Mouse (Mus musculus): Measurements from ENCODE around the gene Ndufb8.

Ndufb8 gene

DNA sequence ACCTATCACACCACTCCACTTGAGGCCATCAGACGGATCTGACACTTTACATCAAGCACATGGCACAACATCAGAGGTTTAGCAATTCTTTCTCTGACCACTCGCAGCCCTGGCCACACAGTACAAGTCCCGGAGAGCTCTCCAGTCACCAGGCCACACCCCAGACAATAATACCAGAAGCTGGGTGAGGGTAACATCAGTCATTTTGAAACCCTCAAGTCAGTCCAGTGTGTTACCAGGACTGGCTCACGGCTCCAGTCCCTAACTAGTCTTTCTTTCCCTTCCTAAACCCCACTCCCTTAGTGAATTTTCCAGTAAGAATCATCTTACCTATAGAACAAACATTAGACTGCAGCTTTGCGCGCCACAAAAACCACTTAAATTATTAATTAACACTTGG, 25.2 kb downstream of the Ndufb8 start:
- no peak for DNase-seq

DNA sequence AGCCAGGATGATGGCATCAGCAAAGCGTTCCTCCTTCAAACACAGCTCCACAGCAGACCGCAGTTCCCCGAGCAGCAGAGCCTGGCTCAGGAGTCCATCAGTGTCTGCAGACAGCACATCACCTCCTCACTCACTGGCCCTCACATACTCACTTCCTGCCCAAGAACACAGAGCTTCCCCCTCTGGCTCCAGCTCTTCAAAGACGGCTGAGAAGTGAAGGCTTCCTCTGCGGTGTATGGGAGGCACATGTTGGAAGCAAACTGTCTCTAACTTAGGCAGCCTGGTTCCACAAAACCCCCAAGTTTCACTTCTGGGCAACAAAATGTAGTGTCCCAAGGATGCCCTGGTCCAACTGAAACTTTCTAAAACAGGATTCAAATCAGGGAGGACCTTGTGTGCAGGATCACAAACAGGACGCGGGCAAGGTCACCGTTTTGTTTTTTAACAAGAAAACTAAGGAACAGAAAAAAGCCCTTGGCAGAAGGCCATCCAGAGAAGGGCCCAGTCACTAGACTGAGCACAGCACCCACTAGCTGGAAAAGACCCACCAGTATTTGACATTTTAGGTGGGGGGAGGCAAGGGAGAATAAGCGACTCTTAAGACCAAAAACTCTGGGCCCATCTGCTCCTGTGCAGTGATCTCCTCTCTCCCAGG, 29.6 kb downstream of the Ndufb8 start:
- DNase-seq: no peak

- no peak for DNase-seq
These were observed 36.1 kb downstream of the Ndufb8 start for GRCm38 (mm10) chr19:44519152-44519551.

GRCm38 (mm10) chr19:44517996-44518768, 37.1 kb downstream of the Ndufb8 start:
- DNase-seq: no peak

DNA sequence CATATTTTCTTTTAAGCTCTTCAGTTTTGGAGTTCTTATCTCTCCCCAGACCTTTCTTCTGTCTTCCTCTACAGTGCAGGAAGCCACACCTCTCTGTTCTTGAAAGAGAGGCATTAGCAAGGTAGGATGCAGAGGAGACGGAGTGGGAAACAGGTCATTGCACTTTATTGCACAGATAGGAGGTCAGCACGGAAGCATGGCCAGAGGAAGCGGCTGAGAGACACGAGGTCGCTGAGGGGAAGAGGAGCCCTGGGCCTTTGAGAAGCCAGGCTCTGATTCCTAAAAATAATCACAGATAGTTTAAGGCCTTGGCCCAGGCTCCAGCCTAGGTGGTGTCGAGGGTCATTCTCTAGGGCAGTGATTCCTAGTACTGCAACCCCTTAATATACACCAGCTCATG, 39.5 kb downstream of the Ndufb8 start:
- DNase-seq: no peak

- no peak for DNase-seq
These were observed 40.5 kb downstream of the Ndufb8 start for GRCm38 (mm10) chr19:44514521-44515451.

DNA sequence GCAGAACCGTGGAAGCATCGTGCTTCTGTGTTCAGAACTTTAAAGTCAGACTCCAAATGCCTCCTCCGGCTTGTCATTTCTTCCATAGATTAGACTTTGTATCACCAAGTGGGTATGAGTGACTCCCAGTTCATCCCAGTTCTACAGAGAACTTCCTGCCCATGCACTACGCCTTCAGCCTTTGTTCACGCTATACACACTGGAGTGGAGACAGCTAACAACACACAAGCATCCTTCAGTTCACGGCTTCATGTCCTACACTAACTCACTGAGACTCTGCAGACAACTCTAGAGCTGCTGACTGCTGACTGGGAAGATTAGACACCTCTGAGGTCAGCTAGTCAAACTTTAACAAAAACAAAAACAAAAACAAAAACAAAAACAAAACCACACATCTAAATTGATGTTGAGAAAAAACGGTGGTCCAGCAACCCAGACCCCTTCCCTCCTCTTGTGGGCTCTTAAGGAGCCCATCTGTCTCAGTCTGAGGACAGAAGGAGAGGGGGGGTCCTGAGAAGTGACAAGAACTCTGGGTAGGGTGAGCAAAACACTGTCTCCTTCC, 41.2 kb downstream of the Ndufb8 start:
- DNase-seq: no peak

DNA sequence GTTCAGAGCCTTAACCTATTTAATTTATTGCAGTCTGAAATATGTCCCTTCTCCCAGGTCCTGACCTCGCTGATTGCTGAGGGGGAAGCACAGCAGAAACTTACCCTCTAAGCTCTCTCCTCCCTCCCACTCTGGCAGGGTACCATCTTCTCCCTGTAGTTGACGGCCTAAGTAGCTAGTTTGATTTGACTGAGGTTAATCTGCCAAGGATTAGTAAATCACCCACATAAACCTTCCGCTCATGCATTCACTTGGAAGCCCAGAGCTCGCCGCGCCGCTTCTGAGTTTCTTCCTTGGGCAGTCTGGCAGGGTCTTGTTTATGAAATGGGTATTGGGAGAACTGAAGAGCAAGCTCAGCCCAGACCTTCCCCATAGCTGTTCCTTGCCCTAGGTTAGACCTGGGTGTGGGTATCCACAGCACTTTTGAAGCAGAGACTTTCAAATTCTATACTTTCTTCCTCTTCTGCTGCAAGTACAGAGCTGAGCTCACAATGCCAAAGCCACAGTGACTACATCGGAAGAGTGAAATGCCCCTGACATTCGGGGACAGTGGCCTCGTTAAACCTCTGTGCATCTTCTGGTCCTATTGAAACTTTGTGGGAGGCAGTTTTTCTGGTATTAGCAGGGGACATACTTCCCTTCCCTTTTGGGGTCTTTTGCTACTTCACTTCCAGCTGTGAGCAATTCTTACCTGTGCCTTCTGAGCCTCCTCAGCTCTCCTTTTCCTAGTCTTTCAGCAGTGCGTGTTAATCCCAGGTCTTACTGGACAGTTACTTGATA, 42.0 kb downstream of the Ndufb8 start:
- no peak for DNase-seq

DNA sequence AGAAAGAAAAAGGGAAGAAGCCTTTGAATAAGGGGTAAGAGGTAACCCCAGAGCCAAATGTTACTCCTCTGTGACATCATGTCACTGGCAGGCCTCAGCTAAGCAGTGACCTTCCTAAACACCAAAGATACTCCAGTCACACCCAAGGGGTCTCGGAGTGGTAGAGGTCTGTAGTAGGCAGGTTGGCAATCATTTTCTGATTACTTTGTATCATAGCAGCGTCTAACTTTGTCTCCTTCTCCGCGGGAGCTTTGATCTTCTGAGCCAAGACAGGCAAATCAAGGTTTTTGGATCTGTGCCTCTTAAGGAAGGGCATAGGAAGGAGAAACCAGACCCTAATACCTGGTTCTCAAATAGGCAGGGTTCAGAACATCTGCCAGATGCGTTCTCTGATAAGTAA, 42.6 kb downstream of the Ndufb8 start:
- DNase-seq: no peak

DNA sequence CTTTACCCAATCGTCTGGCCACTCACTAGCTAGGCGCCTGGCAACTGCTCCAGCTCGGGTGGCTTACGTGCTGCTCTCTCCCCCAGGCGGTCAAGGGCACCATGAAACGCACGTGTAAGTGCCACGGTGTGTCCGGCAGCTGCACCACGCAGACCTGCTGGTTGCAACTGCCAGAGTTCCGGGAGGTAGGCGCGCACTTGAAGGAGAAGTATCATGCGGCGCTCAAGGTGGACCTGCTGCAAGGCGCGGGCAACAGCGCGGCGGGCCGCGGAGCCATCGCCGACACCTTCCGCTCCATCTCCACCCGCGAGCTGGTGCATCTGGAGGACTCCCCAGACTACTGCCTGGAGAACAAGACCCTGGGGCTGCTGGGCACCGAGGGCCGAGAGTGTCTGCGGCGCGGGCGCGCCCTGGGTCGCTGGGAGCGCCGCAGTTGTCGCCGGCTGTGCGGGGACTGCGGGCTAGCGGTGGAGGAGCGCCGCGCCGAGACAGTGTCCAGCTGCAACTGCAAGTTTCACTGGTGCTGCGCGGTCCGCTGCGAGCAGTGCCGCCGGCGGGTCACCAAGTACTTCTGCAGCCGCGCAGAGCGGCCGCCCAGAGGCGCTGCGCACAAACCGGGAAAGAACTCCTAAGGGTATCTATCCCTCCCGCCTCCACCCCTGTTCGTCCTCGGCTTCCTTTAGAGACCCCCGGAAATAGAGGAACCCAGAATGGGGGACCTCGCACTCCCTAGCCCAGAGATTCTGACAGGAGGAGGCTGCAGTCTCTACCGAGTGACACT, 43.6 kb downstream of the Ndufb8 start:
- DNase-seq: no peak

DNA sequence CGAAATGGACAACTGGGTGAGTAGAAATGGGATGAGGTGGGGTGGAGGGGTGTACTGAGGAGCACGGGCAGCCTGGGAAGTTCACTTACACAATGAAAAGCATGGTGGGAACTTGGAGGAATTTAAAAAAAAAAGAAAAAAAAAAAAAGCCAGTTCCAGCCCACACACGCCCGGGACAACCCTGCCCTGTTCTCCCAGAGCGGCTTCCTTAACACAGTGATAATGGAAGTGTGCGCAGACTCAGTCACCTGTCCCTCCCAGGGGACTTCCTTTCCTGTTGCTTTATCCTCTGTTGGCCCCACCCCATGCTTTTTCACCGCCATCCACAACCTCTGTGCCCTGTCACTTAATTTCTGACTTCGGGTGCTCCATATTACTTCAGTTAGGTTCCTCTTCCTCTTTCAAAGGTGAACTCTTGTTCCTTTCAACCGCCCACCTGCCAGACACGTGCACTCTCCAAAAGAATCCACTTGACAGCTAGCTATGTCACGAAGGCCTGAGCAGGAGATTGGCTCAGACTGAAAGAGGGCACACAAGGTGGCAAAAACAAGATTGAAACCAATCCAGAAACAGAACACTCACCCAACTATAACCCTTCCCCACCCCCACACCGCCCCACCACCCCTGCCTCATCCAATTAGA, 44.6 kb downstream of the Ndufb8 start:
- no peak for DNase-seq

DNA sequence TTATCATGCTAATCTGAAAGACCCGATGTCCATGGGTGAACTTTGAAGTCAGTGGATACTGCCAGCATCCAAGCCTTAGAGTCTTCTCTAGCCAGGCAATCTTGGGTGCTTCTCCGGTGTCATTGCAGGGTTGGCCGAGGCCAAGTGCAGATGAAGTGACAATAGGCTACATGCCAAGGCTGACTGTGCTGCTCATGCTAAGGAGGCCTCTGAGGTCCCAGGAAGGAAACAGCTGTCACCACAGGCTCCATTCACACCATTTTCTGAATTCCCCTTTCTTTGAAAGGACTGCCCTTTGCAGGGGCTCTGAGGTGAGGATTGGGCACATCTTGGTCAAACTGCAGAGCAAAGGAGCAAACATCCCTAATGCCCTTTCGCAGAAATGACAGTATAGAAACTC, 52.5 kb downstream of the Ndufb8 start:
- no peak for DNase-seq

- no peak for DNase-seq
These were observed 53.3 kb downstream of the Ndufb8 start for GRCm38 (mm10) chr19:44501925-44502324.

GRCm38 (mm10) chr19:44500240-44500639, 55.0 kb downstream of the Ndufb8 start:
- DNase-seq: no peak

DNA sequence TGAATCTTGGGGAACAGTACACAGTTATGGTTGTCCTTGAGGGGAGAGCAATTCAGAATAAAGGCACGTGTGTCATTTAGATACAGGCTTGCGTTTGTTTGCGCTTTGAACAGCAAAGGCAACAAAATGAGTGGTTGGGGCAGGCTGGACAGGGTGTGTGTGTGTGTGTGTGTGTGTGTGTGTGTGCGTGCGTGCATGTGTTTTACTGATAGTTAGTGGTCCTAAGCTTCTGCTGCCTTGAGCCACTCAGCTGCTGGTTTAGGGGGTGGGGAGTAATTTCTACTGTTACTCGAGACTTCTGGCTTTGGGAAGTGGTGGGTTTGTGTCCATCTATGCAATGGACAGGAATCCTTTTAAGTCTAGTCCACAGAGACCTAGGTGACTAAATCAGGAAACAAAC, 56.3 kb downstream of the Ndufb8 start:
- DNase-seq: no peak

All from right cerebral cortex, adult 18-20 months (tissue).